Mouse (Mus musculus) urinary bladder, postnatal 10 days (tissue): ENCODE data around the gene Atp10a.

ENCODE experiments used
- DNase-seq: peaks from one replicate; pipeline ENCODE4 v3.0.0; 2022; ENCODE audit warnings: low spot score

Gene Atp10a

DNA sequence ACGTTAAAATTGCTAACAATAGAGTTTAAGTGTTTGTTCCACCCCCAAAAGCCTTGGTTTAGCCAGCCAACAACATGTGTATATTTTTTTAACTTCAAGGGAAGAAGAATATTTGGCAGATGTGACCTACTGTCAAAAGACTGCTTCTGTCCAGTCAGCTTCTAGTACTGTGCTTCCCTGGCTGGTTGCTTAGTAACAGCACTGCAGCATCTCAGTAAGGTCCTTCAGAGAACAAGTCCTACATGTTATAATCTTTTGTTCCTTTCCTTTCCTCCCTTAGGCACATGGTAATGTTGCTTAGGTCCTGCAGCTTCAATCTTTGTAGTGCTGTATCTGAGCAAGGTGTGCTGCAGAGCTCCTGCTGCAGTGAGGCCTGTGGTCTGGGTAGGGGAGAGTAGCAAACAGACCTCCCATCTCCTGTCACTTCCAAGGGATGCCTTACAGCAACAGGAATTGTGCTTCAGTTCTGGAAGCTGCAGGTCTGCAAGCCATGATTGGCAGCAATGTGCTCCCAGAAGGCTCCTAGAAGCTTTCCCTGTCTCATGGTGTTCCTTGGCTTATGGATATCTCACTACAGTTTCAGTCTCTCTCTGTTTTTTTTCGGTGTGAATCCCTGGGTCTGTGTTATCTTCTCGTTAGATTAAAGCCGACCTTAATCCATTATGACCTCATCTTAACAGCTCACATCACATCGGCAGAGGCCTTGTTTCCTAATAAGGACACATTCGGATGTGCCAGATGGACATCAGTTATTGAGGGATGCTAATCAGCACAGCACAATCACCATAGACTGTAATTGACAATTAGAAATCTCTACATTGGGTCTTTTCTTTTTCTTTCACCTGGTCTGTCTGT lies 34.3 kb downstream of the Atp10a start:
- DNase-seq: no peak

DNA sequence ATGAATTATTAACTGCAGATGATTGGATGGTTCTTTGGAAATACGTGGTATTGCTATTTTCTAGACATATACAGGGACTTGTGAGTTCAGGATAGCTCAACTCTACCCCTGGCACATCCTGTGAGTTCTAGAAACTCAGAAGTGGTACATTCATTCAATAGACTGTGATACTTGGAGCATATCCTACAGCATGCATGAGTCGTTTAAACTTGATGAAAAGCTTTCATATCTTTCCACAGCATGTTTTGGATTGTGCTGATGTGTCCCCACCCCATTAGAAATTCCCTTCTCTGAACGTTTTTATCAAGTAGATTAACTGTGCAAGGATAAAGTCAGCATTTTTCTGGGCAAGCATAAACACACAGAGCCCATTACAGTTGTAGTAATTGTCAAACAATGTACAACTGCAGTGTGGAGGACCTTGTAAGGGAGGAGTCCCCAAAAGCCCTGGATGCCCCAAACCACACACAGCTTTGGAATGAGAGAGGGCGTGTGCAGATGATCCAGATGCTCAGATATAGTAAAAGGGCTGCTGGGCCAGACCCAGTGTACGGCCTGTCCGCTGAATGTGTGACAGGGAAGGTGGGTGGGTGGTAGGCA lies 35.1 kb downstream of the Atp10a start:
- no peak for DNase-seq

DNA sequence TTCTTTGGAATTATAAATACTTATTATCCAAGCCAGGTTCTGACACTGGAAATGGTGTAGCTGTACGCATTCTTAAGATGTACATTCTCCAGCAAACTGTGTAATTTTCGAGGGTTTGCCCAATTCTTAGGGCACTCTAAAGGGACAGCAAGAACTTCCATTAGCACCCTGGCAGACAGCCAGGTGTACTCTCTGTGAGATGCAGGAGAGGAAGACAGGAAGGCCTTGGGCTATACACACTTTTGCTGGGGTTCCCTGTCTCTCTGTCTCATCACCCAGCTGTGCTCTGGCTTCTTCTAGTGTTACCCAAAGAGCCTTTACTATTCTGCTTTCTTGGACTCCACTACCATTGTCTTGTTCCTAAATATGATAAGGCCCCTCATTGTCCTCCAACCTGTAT lies 36.7 kb downstream of the Atp10a start:
- DNase-seq: no peak

DNA sequence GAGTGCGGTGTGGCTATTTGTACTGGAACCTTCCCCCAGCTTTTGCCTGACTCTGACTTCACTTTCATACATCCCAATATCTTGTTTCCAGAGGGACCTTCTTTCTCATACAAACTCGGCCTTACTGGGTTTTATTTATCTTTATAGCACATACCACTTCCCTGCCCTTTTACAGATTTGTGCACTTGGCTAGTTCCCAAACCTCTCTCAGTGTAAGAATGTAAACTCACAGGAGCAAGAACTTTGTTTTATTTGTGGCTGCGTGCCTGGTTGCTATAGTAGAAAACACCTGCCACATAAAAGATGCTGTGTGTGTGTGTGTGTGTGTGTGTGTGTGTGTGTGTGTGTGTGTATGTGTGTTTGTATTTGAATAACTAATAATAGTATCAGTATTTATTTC lies 37.4 kb downstream of the Atp10a start:
- DNase-seq: no peak

DNA sequence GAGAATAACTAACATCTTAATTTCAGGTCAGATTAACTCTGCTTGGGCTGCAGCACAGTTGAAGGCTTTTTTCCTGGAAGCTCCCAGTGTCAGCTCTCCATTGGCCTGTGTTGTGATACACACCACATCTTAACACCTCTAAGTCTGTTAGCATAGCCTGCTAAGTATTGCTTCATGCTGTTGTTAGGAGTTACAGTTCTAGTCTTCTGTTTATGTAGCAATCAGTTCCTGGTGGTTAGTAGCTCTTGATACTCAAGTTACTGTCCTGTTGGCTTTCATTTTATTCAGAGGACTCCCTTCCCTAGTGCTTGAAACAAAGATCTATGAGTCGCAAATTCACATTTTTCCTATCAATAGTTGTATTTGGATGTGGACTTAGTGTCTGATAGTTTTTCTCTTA lies 39.7 kb downstream of the Atp10a start:
- no peak for DNase-seq

DNA sequence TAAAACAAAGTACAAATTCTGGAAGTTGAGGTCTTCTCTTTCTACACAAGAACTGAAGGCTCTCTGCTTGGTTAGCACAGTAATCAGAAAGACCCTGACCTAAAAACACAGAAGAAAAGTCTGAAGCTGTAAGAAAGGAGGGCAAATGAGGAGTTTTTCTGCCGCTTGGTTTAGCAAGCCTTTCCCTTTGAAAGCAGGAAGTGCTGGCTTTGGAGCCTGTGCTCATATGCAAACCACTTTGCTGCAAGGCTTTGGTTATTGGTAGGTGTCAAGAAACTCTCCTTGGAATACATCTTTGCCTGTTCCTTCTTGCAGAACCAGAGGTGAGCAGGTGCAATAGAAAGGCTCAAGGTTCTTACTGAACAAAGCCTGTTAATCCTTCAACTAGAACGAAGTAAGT lies 41.1 kb downstream of the Atp10a start:
- DNase-seq: no peak

DNA sequence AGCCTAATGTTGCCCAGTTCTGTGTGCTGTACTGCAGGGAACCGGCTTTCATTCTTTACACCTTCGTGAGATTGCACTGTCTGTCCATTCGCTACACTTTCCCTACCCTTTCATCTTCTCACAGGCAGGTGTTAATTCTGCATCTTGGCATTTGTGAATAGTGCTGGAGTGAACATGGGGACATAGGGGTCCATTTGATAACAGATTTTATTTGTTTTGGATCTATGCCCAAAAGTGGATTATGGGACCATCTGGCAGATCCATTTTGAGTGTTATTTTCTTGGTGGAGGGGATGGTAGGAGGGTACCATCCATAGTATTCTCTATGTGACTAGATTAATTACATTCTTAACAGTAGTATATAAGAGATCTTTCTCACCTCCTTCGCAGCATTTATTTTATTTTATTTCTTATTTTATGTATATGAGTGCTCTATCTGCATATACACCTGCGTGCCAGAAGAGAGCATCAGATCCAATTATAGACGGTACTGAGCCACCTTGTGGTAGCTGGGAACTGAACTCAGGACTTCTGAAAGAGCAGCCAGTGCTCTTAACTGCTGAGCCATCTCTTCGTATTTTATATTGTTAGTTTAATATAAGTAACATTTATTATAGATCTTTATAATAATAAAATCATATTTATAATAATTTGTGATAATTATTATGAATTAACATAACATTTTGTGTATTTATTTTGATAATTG lies 42.9 kb downstream of the Atp10a start:
- no peak for DNase-seq

DNA sequence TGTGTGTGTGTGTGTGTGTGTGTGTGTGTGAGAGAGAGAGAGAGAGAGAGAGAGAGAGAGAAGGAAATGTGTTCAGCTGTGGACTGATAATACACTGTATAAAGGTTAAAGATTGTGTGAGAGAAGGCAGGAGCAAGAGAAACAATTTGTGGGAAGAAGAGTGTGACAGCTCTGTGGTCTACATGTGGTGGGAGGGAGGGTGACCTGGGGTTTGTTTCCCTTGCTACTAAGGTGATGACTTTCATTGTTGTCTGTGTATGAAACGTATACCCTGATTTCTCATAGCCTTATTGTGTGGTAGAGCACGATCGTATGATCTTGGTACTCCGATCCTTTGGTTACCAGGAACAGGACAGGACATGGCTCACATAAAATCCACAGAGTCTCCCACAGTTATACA lies 45.3 kb downstream of the Atp10a start:
- DNase-seq: no peak

DNA sequence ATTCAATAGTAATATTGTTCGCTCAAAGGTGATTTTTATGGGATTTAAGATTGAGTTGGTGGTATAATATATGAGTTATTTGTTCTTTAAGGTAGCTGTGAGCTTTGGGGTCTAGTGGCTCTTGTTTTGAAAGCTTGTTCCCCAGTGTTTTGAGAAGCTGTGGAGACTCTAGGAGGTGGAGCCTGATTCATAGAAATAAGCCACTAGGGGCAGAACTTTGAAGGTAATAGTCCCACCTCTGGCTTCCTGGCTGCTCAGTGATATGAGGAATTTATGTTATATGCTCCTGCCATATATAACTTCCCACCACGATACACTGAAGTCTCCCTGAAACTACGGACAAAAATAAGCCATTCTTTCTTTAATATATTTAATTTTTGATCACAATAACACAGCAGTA lies 49.2 kb downstream of the Atp10a start:
- no peak for DNase-seq

DNA sequence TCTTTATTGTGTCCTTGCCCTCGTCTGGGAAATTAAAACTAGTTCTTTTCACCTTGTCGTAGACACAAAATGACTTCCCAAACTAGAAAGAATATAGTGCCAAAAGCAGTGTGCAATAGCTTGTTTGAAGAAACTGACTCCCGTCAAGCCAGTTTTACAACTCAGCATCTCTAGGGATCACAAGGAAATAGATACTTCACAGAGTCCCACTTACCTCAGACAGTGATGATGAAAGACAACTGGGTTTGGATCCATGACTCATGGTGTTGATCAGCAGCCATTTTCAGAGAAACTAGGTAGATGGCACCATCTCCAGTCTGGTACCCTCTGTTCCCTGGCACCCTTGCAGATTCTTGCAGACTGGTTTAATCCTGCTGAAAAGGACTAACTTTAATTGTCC lies 53.3 kb downstream of the Atp10a start:
- no peak for DNase-seq

DNA sequence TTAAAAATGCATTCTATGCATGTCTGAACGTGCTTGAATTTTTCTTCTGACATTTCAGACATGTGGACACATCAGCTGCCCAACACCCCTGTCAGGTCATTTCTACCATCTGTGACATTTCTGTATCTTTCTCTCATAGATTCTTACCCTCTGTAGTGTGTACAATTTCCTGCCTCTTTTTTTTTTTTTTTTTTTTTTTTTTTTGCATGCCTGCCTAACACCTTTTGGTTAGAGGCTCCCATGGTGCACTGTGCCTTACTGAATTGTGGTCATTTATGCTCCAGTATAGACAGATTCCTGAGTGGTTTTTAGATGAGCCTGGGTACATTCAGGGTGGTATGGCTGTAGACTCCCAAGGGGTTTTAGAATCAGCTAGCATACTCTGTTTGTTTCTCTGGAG lies 54.3 kb downstream of the Atp10a start:
- DNase-seq: no peak

DNA sequence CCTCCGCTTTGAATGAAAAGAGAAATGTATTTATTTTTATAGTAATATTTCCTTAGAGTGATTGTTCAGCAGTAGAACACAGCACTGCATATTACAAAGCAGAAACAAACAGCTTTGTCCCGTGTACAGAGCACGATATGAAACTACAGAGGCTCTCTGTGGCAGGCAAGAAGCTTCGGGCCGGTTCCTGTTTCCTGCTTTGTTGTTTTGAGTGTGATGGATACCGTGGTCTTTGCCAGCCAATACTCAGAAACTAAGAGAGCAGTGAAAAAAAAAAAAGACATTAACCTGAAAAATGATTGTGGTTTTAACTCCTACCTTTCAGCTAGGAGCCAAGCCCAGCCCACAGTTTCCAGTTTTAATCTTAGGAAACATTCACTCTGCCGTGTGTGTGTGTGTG lies 55.8 kb downstream of the Atp10a start:
- no peak for DNase-seq

DNA sequence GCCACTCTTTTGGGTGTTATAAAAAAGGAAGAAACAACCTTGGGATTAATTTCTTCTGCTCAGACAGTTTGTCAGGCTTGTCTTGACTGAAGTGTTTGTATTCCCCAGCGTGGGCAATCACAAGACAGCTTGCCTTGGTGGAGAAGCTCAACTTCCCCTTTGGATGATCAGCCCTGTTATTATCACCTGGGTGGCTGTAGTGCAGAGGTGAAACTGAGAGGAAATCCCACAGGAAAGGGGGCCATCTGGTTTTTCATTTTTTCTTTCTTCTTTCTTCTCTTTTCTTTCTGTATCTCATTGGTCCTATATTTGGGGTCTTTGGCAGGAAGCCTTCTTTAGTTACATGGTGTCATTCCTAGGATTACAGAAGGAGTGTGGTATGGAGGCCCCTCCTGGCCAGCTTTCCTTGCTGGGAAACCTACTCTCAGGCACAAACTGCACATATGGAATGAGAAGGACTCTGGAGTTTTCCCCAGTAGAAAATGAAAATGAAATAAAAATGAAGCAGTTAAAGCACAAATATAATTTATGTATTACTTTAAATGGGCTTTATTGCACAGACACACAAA lies 59.7 kb downstream of the Atp10a start:
- DNase-seq: no peak

DNA sequence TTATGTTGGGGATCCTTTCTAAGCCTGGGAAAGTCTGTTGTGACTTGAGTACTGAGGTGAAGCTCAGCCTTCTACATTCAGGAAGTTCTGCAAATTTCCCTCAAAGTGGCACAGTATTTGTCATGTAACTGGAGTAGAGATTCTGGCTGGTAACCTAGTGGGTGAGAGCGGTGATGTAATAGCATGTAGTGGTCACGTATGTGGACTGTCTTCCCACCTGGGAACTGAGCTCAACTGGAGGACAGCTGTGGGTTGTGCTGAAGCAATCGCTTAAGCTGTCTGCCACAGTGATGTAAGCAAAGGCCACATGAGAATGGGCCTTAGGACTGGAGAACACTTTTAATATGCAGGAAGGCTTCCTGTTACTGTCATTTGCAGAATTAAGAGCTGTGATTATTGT lies 60.7 kb downstream of the Atp10a start:
- no peak for DNase-seq

DNA sequence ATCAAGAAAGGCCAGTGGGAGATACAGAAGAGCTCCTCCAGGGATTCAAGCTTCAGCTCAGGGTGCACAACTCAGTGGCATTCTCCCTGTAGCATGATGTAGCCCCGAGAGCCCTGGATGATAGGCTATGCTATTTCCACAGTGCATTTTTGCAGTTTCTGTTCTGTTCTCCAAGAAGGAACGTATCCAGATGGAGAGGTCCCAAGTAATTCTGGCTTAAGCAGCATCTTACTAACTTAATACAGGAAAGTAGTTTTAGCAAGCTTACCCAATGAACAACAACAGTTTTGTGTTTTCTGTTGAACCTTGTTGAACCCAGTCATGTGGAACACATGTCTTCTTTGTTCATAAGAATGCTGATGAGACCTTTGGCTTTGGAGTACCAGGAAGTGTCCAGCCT lies 62.6 kb downstream of the Atp10a start:
- no peak for DNase-seq

DNA sequence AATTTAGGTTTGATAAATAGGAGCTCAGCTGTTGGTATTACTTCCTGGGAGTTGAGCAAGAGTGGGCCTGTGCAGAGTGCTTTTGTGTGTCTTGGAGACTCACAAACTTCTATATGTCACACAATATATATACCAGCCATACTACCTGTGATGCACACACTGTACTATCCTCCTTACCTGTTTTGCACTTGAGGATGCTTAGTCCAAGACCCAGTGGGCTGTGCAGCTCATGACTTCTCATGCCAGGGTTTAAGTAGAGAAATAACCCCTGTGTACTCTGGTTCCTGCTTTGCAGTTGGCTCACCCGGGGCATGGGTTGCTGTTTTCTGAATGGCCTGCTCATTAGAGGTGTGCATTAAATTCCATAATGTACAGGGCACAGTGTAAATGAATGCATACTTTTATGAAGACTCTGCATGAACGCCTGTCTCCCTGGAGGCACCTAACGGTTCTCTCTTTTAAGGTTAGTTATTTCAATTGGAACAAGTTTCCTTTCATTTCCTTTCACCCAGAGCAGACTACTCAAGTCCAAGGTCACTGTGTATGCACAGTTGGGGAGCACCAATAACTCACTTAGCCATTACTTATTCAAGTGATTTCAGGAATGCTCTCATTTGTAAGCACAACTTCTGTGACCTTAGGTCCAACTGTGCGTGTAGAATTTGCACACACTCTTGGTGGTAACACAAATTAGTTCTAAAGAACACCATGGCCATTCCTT lies 63.4 kb downstream of the Atp10a start:
- no peak for DNase-seq

DNA sequence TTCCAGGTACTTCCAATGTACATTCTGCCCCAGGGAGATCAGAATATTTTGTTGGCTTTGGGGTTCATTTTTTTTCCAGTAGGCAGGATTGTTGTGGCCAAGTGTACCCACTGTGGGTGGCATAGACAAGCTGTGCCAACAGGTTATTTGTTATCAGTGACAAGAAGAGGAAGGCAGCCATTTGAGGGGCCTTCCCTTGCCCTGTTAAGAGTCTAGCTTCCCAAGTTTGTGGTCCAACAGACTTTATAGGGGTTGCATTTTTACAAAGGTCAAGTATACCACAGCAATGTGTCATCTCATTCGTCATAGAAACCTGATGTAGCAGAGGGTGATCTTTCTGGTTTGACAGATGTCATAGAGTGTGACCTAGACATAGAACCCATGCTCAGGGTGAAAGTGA lies 66.3 kb downstream of the Atp10a start:
- no peak for DNase-seq

DNA sequence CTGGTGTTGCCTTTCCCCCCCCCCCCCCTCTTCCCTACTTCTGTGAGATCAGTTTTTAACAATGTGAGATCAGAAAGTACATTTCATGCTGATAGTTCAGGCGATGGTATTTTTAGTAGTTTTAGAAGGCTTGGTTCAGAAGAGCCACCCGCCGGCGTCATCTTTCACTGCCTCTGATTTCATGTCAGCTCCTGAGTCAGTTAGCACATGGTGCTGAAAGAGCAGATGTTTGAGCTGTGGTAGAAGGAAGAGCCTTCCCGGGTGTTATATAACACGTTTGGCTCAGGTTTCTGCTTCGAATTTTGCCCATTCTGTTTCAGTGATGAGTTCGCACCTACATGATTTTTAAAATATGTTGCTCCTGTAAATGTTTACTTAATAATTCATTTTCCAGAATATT lies 74.2 kb downstream of the Atp10a start:
- DNase-seq: no peak

DNA sequence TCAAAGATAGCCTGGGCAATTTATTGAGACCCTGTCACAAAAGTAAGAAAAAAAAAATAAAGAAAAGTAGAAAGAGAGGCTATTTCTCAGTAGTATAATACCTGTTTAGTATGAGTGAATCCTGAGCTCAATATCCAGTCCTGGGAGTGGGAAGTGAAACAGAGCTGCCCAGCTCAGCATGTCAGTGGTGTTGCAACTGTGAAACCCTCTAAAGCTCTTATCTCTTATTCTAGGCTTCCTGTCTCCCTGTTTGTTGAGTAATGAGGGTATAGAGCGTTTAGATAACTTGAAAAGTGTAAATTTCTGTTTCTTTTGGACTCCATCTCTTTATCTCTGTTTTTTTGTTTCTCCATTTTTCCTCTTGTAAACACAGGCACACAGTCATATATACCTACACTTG lies 74.9 kb downstream of the Atp10a start:
- DNase-seq: no peak

DNA sequence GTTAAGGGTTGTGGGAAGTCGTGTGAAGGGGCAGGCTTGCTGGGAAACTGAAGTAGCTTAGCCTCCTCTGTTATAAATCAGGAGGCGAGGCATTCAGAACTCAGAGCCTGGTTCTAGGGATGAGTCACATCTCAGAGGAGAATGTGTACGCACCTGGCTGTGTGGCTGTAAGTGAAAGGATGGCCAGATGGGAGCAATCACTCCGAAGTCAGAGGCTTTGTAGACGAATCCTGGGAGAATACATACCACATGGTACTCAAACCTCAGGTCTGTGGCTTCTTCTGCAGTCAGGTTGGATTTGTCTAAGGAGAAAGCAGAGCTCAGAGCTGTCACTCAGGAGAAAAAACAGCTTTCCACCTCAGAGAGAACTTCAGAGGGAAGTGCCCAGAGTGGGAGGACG lies 76.4 kb downstream of the Atp10a start:
- DNase-seq: no peak

DNA sequence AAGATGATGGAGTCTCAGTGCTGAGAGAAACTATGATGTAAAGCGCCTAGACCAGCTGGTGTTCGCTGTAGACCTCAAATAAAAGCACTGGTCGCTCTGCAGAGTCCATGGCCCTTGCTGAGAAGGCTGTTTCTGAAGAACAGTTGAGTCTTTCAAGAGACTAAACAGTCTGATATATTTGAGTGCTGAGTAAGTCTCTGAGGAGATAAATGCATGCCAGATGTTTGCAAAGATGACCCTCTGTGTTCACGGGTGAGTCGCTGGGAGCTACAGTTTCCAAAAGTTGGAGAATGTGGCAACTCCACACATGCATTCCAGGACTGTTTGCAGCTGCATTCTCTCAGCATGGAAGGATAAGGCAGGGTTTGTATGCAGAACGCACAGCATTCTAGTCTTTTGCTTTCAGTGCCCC lies 77.5 kb downstream of the Atp10a start:
- DNase-seq: no peak

DNA sequence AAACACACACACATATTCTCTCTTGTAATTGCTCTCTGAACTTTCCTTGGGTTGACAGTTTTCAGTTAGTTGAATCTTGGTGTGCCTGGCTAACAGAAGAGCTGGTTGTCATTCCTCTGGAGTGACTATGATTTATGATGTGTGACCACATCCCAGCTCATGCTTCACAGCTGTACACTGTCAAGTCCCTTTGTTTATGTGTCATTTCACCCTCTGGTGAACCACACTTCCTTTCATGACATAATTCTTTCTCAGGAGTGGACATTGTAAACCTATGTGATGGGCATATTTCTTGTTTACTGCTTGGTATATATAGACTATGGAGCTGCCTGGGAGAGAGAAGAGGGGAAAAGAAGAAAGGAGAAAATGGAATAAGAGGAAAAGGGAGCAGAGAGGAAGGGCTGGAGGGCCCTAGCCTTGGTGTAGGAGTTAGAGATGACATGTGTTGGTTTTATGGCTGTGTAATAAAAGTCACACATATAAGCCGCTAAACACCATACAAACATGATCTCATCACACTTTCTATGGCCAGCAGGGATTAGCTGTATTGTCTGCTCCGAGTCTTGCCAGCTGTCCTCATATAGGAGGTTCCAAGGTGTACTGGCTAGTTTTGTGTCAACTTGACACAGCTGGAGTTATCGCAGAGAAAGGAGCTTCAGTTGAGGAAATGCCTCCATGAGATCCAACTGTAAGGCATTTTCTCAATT lies 81.0 kb downstream of the Atp10a start:
- DNase-seq: no peak
